Mouse (Mus musculus) E14TG2a.4 (cell line): ENCODE results near the gene Nags.

Experiments used
- H3K27me3 ChIP-seq: 2 replicates; pipeline ENCODE4 v1.6.1; 2014; ENCODE audit warnings: low read length, control low read depth; ENCODE audit not compliant: insufficient read depth
- H3K36me3 ChIP-seq: 2 replicates; pipeline ENCODE4 v1.6.1; 2014; ENCODE audit warnings: low read length, control low read depth; ENCODE audit not compliant: insufficient read depth
- H3K4me1 ChIP-seq: replicated peaks from 2 replicates; pipeline ENCODE4 v1.6.1; 2014; ENCODE audit warnings: low read depth, low read length, control low read depth
- H3K4me3 ChIP-seq: replicated peaks from 2 replicates; pipeline ENCODE4 v1.5.1; 2014; ENCODE audit warnings: mild to moderate bottlenecking, low read length
- H3K9me3 ChIP-seq: 2 replicates; pipeline ENCODE4 v1.6.1; 2014; ENCODE audit warnings: low read length, control low read depth
- CTCF ChIP-seq: conservative IDR thresholded peaks from 2 replicates; pipeline ENCODE4 v1.5.1; 2014; ENCODE audit warnings: low read length
- NANOG ChIP-seq: IDR thresholded peaks from 2 replicates; pipeline ENCODE4 v1.6.1; 2014; ENCODE audit warnings: borderline replicate concordance, low read length, mixed read lengths
- POU5F1 ChIP-seq: IDR thresholded peaks from 2 replicates; pipeline ENCODE4 v1.6.1; 2014; ENCODE audit warnings: low read length, borderline replicate concordance

Nags gene

GRCm38 (mm10) chr11:102116241-102116640 lies 29.1 kb upstream of the Nags start:
- H3K4me1 ChIP-seq, result peaks cover 10% of the 10 kb centered on the region
- TF ChIP-seq POU5F1, result no peak
- no peak for TF ChIP-seq NANOG
- no peak for TF ChIP-seq CTCF
- H3K9me3 ChIP-seq, result no peaks in the 10 kb centered on the region
- peaks cover 6% of the 10 kb centered on the region; the same call in 1 of the 2 replicates for H3K27me3 ChIP-seq
- H3K36me3 ChIP-seq, result no peaks in the 10 kb centered on the region
- H3K4me3 ChIP-seq, result no peak overlapping the region

- H3K9me3 ChIP-seq, result no peaks in the 10 kb centered on the region
- no peaks in the 10 kb centered on the region for H3K36me3 ChIP-seq
- H3K4me1 ChIP-seq, result peaks cover 10% of the 10 kb centered on the region
- H3K4me3 ChIP-seq, result no peak overlapping the region
- peaks cover 6% of the 10 kb centered on the region; the same call in 1 of the 2 replicates for H3K27me3 ChIP-seq
- no peak for TF ChIP-seq NANOG
Observed at GRCm38 (mm10) chr11:102117386-102117785, 27.9 kb upstream of the Nags start.

- H3K27me3 ChIP-seq, result no peaks in the 10 kb centered on the region
- H3K4me1 ChIP-seq, result peaks cover 37% of the 10 kb centered on the region
- TF ChIP-seq NANOG, result no peak
- no peak for TF ChIP-seq CTCF
- no peak for TF ChIP-seq POU5F1
- no peaks in the 10 kb centered on the region for H3K9me3 ChIP-seq
- no peaks in the 10 kb centered on the region for H3K36me3 ChIP-seq
- no peak overlapping the region for H3K4me3 ChIP-seq
Observed at GRCm38 (mm10) chr11:102134516-102134915, 10.8 kb upstream of the Nags start.

GRCm38 (mm10) chr11:102137625-102138446 lies 7.5 kb upstream of the Nags start:
- Histone ChIP-seq H3K4me1 (peaks cover 34% of the 10 kb centered on the region), H3K9me3 (no peaks in the 10 kb centered on the region), H3K4me3 (peak overlapping the region; percentile 67), H3K27me3 (0 out of 2 replicates have a peak, but pooled peaks cover 3% of the 10 kb centered on the region), H3K36me3 (no peaks in the 10 kb centered on the region)
- no peak for TF ChIP-seq NANOG
- no peak for TF ChIP-seq POU5F1
- peak; percentile 1; the same call in 1 of the 2 replicates for TF ChIP-seq CTCF

- peaks cover 39% of the 10 kb centered on the region for H3K4me1 ChIP-seq
- H3K27me3 ChIP-seq, result 0 out of 2 replicates have a peak, but pooled peaks cover 4% of the 10 kb centered on the region
- peak overlapping the region; percentile 67 for H3K4me3 ChIP-seq
- H3K36me3 ChIP-seq, result no peaks in the 10 kb centered on the region
- no peaks in the 10 kb centered on the region for H3K9me3 ChIP-seq
- peak; percentile 66 for TF ChIP-seq CTCF
- TF ChIP-seq POU5F1, result no peak
- TF ChIP-seq NANOG, result no peak
Observed at GRCm38 (mm10) chr11:102138447-102138740, 6.9 kb upstream of the Nags start.

- TF ChIP-seq NANOG (no peak), CTCF (peak; percentile 77), POU5F1 (no peak)
Observed at GRCm38 (mm10) chr11:102140508-102140907, 4.8 kb upstream of the Nags start.

GRCm38 (mm10) chr11:102142355-102142754 lies 3.0 kb upstream of the Nags start:
- Histone ChIP-seq H3K27me3 (peaks cover 35% of the 10 kb centered on the region), H3K4me3 (no peak overlapping the region), H3K36me3 (no peaks in the 10 kb centered on the region), H3K9me3 (no peaks in the 10 kb centered on the region), H3K4me1 (peaks cover 41% of the 10 kb centered on the region)
- TF ChIP-seq NANOG (no peak), CTCF (no peak), POU5F1 (no peak)

More at GRCm38 (mm10) chr11:102140508-102140907, 4.8 kb upstream of the Nags start:
- Histone ChIP-seq H3K4me1 (peaks cover 35% of the 10 kb centered on the region), H3K4me3 (no peak overlapping the region), H3K27me3 (peaks cover 16% of the 10 kb centered on the region), H3K36me3 (no peaks in the 10 kb centered on the region), H3K9me3 (no peaks in the 10 kb centered on the region)

- Histone ChIP-seq H3K36me3 (no peaks in the 10 kb centered on the region), H3K27me3 (peaks cover 55% of the 10 kb centered on the region), H3K9me3 (no peaks in the 10 kb centered on the region), H3K4me3 (peak overlapping the region; percentile 76), H3K4me1 (peaks cover 56% of the 10 kb centered on the region)
- TF ChIP-seq NANOG, result no peak
- no peak for TF ChIP-seq POU5F1
- TF ChIP-seq CTCF, result no peak
Observed at GRCm38 (mm10) chr11:102144957-102145470, 299 bp upstream of the Nags start.

- H3K27me3 ChIP-seq, result peaks cover 55% of the 10 kb centered on the region
- no peaks in the 10 kb centered on the region for H3K9me3 ChIP-seq
- no peaks in the 10 kb centered on the region for H3K36me3 ChIP-seq
- peak overlapping the region; percentile 76 for H3K4me3 ChIP-seq
- H3K4me1 ChIP-seq, result peaks cover 56% of the 10 kb centered on the region
- TF ChIP-seq CTCF (no peak), POU5F1 (no peak), NANOG (no peak)
Observed at GRCm38 (mm10) chr11:102146005-102146404, 692 bp downstream of the Nags start.
